Mouse (Mus musculus) liver, embryonic 14.5 days (tissue): ENCODE results near the gene Ccdc170. TPM values are rescaled to one million over a fixed set of nuclear protein-coding genes. Genes with fewer than 3 reads are reported as not detected.

ENCODE experiments used
- ATAC-seq: fragments of 200-750 bp; cut with Nextera tagmentation; 2 replicates; pipeline ENCODE4 v1.8.0; 2017; ENCODE audit warnings: moderate number of reproducible peaks, mild to moderate bottlenecking, moderate library complexity; ENCODE audit not compliant: insufficient read depth
- DNase-seq, 3 experiments: peaks; one replicate each; pipeline ENCODE4 v3.0.0-alpha.2; 2012 to 2013; ENCODE audit warnings: low read depth in 3 of 3, low spot score in 3 of 3
- H3K27ac ChIP-seq: fragments of 300-500 bp; sonication (generic); 2 replicates; pipeline ENCODE4 v1.5.1; 2014; ENCODE audit warnings: moderate library complexity, mild to moderate bottlenecking, control low read depth, inconsistent platforms
- H3K27me3 ChIP-seq: fragments of 300-500 bp; sonication (generic); 2 replicates; pipeline ENCODE4 v1.6.1; 2014; ENCODE audit warnings: mild to moderate bottlenecking, low read length, moderate library complexity; ENCODE audit not compliant: control insufficient read depth, insufficient read depth
- H3K36me3 ChIP-seq: fragments of 300-500 bp; sonication (generic); replicated peaks from 2 replicates; pipeline ENCODE4 v1.6.1; 2014; ENCODE audit warnings: low read depth; ENCODE audit not compliant: control insufficient read depth, insufficient read depth
- H3K4me1 ChIP-seq, 2 experiments: fragments of 200-500 bp in 1 of 2; fragments of 300-500 bp in 1 of 2; sonication (generic) in 1 of 2; replicated peaks; 2 replicates each; pipeline ENCODE4 v1.6.1; 2012 to 2014; ENCODE audit warnings: antibody characterized with exemption in 1 of 2, inconsistent platforms in 1 of 2, low read length in 1 of 2; ENCODE audit not compliant: control insufficient read depth in 2 of 2, insufficient read depth in 2 of 2
- H3K4me2 ChIP-seq: fragments of 300-500 bp; sonication (generic); 2 replicates; pipeline ENCODE4 v1.6.1; 2014; ENCODE audit warnings: low read depth, mild to moderate bottlenecking, control low read depth, moderate library complexity
- H3K4me3 ChIP-seq, 2 experiments: fragments of 200-500 bp in 1 of 2; fragments of 300-500 bp in 1 of 2; sonication (generic) in 1 of 2; 2 replicates each; pipeline ENCODE4 v1.5.1; 2012 to 2014; ENCODE audit warnings: low read depth in 2 of 2, low read length in 2 of 2, mild to moderate bottlenecking in 2 of 2, control low read depth in 1 of 2, inconsistent platforms in 1 of 2, moderate library complexity in 1 of 2; ENCODE audit not compliant: insufficient read depth in 1 of 2
- H3K9ac ChIP-seq: fragments of 300-500 bp; sonication (generic); replicated peaks from 2 replicates; pipeline ENCODE4 v1.6.1; 2014; ENCODE audit warnings: mild to moderate bottlenecking, control low read depth, moderate library complexity
- H3K9me3 ChIP-seq: fragments of 300-500 bp; sonication (generic); 2 replicates; pipeline ENCODE4 v1.6.1; 2016; ENCODE audit warnings: low read length, mixed read lengths; ENCODE audit not compliant: control insufficient read depth
- CTCF ChIP-seq: IDR thresholded peaks from 2 replicates; pipeline ENCODE4 v1.5.1; 2016; ENCODE audit warnings: antibody characterized with exemption, low read depth, control low read depth
- EP300 ChIP-seq: IDR thresholded peaks from 2 replicates; pipeline ENCODE4 v1.6.1; 2016; ENCODE audit warnings: antibody characterized with exemption, low read depth
- WGBS: fragments of 180-500 bp; shearing (Covaris S2); extraction: QIAGEN DNeasy Blood & Tissue Kit; methylation state at CpG from one replicate; pipeline ENCODE4 v1.1.7; 2014; ENCODE audit not compliant: insufficient replicate concordance; 5-methylcytosine and 5-hydroxymethylcytosine counted together
- polyA plus RNA-seq, 2 experiments: library from polyadenylated mRNA; depleted of rRNA in 1 of 2; stranded (reverse) in 1 of 2; unstranded in 1 of 2; fragments of >200 nt; fragmentation: Nextera tagmentation in 1 of 2; extraction: Ambion mirVana in 1 of 2; gene quantifications; 2 replicates each; pipeline versions ENCODE4 v1.2.1 to v1.2.3; 2012 to 2014

Ccdc170 gene
- polyA plus RNA-seq, 2 experiments = not detected

- TF ChIP-seq CTCF (no peak), EP300 (no peak)
- Histone ChIP-seq H3K27me3 (no peaks in the 10 kb centered on the region), H3K4me2 (no peak overlapping the region), H3K36me3 (no peaks in the 10 kb centered on the region), H3K4me1 (no peaks in the 10 kb centered on the region), H3K4me3 (no peak overlapping the region), H3K27ac (no peak overlapping the region), H3K9ac (no peak overlapping the region), H3K9me3 (no peaks in the 10 kb centered on the region)
- DNase-seq (no peak), ATAC-seq (no peak)
- 58% methylated on average over 11 of the region's 11 CpGs for WGBS
Measured at GRCm38 (mm10) chr10:4533873-4534272, 51.6 kb downstream of the Ccdc170 start.

- DNase-seq = peak in 2 of 3 experiments; percentile 3 to 7
Measured at GRCm38 (mm10) chr10:4545550-4545949, 63.2 kb downstream of the Ccdc170 start.

DNA sequence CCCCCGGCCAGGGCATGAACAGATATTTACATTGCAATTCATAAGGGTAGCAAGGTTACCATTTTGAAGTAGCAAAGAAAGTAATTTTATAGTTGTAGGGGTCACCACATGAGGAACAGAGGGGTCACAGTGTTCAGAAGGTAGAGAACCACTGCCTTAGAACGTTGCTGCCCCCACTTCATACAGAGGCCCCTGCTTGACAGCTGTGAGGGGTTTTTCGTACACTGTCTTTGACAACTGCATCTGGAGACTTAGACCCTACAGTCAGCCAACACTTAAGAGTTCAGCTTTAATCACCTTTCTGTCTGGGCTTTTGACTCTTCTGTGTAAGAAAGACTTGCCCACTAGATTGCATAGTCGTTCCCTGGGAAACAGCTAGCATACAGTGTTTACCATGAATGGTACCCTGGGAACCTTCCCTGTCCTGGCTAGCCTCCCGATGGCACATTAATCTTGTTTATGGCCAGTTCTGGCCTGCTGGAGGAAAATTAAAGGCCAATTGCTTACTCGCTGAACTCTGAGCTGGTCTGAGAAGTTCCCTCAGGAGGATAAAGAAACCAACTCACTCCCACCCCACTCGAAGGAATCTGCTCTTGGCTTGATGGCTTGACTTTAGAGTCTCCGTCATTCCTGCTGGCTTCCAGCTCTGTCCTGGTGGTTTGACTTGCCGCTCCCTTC, 71.3 kb downstream of the Ccdc170 start:
- TF ChIP-seq EP300 = no peak
- TF ChIP-seq CTCF = no peak
- WGBS = 53% methylated on average over 9 of the region's 9 CpGs
- DNase-seq = no peak

More at GRCm38 (mm10) chr10:4545550-4545949, 63.2 kb downstream of the Ccdc170 start:
- no peaks in the 10 kb centered on the region for H3K9me3 ChIP-seq
- WGBS = 75% methylated on average over 2 of the region's 2 CpGs
- no peak overlapping the region for H3K9ac ChIP-seq
- no peaks in the 10 kb centered on the region for H3K36me3 ChIP-seq
- H3K4me2 ChIP-seq = no peak overlapping the region
- no peaks in the 10 kb centered on the region for H3K27me3 ChIP-seq
- TF ChIP-seq EP300 (no peak), CTCF (peak; percentile 69)
- H3K4me1 ChIP-seq = no peaks in the 10 kb centered on the region
- ATAC-seq = no peak
- no peak overlapping the region for H3K4me3 ChIP-seq
- no peak overlapping the region for H3K27ac ChIP-seq

GRCm38 (mm10) chr10:4556842-4557377, 74.6 kb downstream of the Ccdc170 start:
- no peak for DNase-seq

More for the DNA sequence above, 71.3 kb downstream of the Ccdc170 start:
- no peaks in the 10 kb centered on the region for H3K9me3 ChIP-seq
- no peak overlapping the region for H3K9ac ChIP-seq
- no peak overlapping the region for H3K27ac ChIP-seq
- no peaks in the 10 kb centered on the region for H3K4me1 ChIP-seq
- no peak for ATAC-seq
- no peak overlapping the region for H3K4me3 ChIP-seq
- H3K36me3 ChIP-seq = no peaks in the 10 kb centered on the region
- H3K4me2 ChIP-seq = no peak overlapping the region
- no peaks in the 10 kb centered on the region for H3K27me3 ChIP-seq

DNA sequence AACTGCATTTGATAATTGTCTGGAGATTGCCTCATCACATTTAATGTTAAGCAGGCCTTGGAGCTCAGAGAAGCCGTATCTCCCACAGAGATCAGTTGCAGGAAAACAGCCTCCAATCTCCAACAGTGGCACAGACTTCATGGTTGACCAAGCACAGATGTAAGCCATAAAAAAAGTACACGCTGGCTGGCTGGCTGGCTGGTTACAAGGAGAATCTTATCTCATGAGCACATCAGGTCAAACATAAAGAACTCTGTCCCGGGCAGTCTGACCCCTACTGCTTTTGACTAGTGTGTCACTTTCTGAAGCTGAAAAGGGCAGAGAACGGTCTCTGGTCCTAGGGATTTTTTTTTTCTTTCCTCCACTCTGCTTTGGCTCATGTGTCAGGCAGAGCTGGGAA, 76.8 kb downstream of the Ccdc170 start:
- WGBS = 36% methylated on average over 4 of the region's 4 CpGs
- DNase-seq (no peak), ATAC-seq (no peak)
- Histone ChIP-seq H3K4me1 (no peaks in the 10 kb centered on the region), H3K9ac (no peak overlapping the region), H3K9me3 (no peaks in the 10 kb centered on the region), H3K27me3 (no peaks in the 10 kb centered on the region), H3K4me2 (no peak overlapping the region), H3K4me3 (no peak overlapping the region), H3K36me3 (no peaks in the 10 kb centered on the region), H3K27ac (no peak overlapping the region)
- TF ChIP-seq EP300 (no peak), CTCF (no peak)

More at GRCm38 (mm10) chr10:4556842-4557377, 74.6 kb downstream of the Ccdc170 start:
- no peak overlapping the region for H3K4me3 ChIP-seq
- H3K4me2 ChIP-seq = no peak overlapping the region
- H3K27me3 ChIP-seq = no peaks in the 10 kb centered on the region
- H3K9ac ChIP-seq = no peak overlapping the region
- no peaks in the 10 kb centered on the region for H3K36me3 ChIP-seq
- TF ChIP-seq CTCF (no peak), EP300 (no peak)
- no peaks in the 10 kb centered on the region for H3K9me3 ChIP-seq
- ATAC-seq = no peak
- no peaks in the 10 kb centered on the region for H3K4me1 ChIP-seq
- 48% methylated on average over 3 of the region's 3 CpGs for WGBS
- H3K27ac ChIP-seq = no peak overlapping the region
